Mouse (Mus musculus) WW6 (cell line): ENCODE results near the gene Cd86.

Experiments
- DNase-seq: peaks from one replicate; pipeline ENCODE4 v3.0.0-alpha.2; 2013; ENCODE audit warnings: low read depth, low spot score

Gene Cd86

GRCm38 (mm10) chr16:36602632-36603031, 63.2 kb downstream of the Cd86 start:
- no peak for DNase-seq

GRCm38 (mm10) chr16:36598265-36598664, 67.6 kb downstream of the Cd86 start:
- no peak for DNase-seq

- DNase-seq: no peak
Observed at GRCm38 (mm10) chr16:36596671-36597410, 69.0 kb downstream of the Cd86 start.

GRCm38 (mm10) chr16:36589898-36590297, 76.0 kb downstream of the Cd86 start:
- DNase-seq: no peak

GRCm38 (mm10) chr16:36587971-36588370, 77.9 kb downstream of the Cd86 start:
- no peak for DNase-seq

- DNase-seq: no peak
Observed at GRCm38 (mm10) chr16:36582073-36582472, 83.8 kb downstream of the Cd86 start.

GRCm38 (mm10) chr16:36571942-36572341, 93.9 kb downstream of the Cd86 start:
- DNase-seq: no peak

- no peak for DNase-seq
Observed at GRCm38 (mm10) chr16:36561386-36562338, 104.2 kb downstream of the Cd86 start, which contains the start of gene Casr. Casr (minus strand) TSS chr16:36562141.

GRCm38 (mm10) chr16:36559573-36559972, 106.3 kb downstream of the Cd86 start:
- no peak for DNase-seq

GRCm38 (mm10) chr16:36555672-36556165, 110.2 kb downstream of the Cd86 start:
- no peak for DNase-seq
